Mouse (Mus musculus) lung, embryonic 15.5 days (tissue): ENCODE results near the gene Vmn2r57. TPM values are rescaled to one million over a fixed set of nuclear protein-coding genes. Genes with fewer than 3 reads are reported as not detected.
"Not testable (repeated sequence)": the region's sequence is repeated elsewhere in the genome, so short reads cannot be mapped to it uniquely, and the experiment has no call there.

Source experiments
- ATAC-seq: fragments of 200-750 bp; cut with Nextera tagmentation; 2 replicates; pipeline ENCODE4 v1.8.0; 2017; ENCODE audit warnings: moderate number of reproducible peaks, borderline replicate concordance; ENCODE audit not compliant: low FRiP score, low TSS enrichment; ENCODE audit errors: extremely low read depth
- H3K27ac ChIP-seq: fragments of 300-500 bp; sonication (generic); 2 replicates; pipeline ENCODE4 v1.5.1; 2015; ENCODE audit warnings: moderate library complexity, mild to moderate bottlenecking, inconsistent platforms
- H3K27me3 ChIP-seq: fragments of 300-500 bp; sonication (generic); 2 replicates; pipeline ENCODE4 v1.6.1; 2015; ENCODE audit warnings: inconsistent platforms
- H3K36me3 ChIP-seq: fragments of 300-500 bp; sonication (generic); 2 replicates; pipeline ENCODE4 v1.6.1; 2015; ENCODE audit warnings: inconsistent platforms
- H3K4me1 ChIP-seq: fragments of 300-500 bp; sonication (generic); 2 replicates; pipeline ENCODE4 v1.6.1; 2015; ENCODE audit warnings: inconsistent platforms
- H3K4me2 ChIP-seq: fragments of 300-500 bp; sonication (generic); 2 replicates; pipeline ENCODE4 v1.6.1; 2015; ENCODE audit warnings: inconsistent platforms, mild to moderate bottlenecking, moderate library complexity
- H3K4me3 ChIP-seq: fragments of 300-500 bp; sonication (generic); 2 replicates; pipeline ENCODE4 v1.5.1; 2015; ENCODE audit warnings: mild to moderate bottlenecking, inconsistent platforms
- H3K9ac ChIP-seq: fragments of 300-500 bp; sonication (generic); 2 replicates; pipeline ENCODE4 v1.6.1; 2015; ENCODE audit warnings: inconsistent platforms
- H3K9me3 ChIP-seq: fragments of 300-500 bp; sonication (generic); 2 replicates; pipeline ENCODE4 v1.6.1; 2016; ENCODE audit warnings: inconsistent platforms
- WGBS: fragments of 180-500 bp; shearing (Covaris S2); methylation state at CpG from one replicate; pipeline ENCODE4 v1.1.7; 2015; 5-methylcytosine and 5-hydroxymethylcytosine counted together
- polyA plus RNA-seq: library from polyadenylated mRNA; unstranded; fragments of >200 nt; fragmentation: Nextera tagmentation; extraction: Ambion mirVana; gene quantifications from 2 replicates; pipeline ENCODE4 v1.2.1, GENCODE M21; 2015

Gene Vmn2r57
- 0.11 and 0.12 TPM in 2 replicates for polyA plus RNA-seq

DNA sequence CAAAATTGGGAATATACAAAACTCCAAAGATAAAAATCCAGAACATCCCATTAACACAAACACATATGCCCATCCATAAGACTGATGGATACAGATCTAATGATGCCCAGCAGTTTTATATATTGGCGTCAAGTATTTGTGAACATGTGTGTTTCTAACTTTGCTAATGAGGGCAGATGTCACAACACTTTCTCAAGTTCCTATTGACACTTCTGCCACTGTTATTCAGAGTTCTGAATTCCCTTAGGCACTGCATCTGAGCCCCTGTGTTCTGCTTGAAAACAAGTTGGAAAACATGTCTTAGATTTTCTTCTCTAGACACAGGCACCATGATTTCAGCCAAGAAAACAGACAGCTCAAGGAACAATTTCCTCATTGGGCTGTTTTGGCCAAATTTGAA, at the start of gene Vmn2r57:
TSS of gene Vmn2r57 (minus strand) at position 101 of the 400 bp plus-strand sequence.
- WGBS, result 79% methylated on average over 1 of the region's 1 CpGs
- not testable (repeated sequence) for H3K27ac ChIP-seq, H3K4me3 ChIP-seq, H3K27me3 ChIP-seq, H3K36me3 ChIP-seq, H3K9me3 ChIP-seq, H3K4me1 ChIP-seq, H3K9ac ChIP-seq, H3K4me2 ChIP-seq, ATAC-seq

DNA sequence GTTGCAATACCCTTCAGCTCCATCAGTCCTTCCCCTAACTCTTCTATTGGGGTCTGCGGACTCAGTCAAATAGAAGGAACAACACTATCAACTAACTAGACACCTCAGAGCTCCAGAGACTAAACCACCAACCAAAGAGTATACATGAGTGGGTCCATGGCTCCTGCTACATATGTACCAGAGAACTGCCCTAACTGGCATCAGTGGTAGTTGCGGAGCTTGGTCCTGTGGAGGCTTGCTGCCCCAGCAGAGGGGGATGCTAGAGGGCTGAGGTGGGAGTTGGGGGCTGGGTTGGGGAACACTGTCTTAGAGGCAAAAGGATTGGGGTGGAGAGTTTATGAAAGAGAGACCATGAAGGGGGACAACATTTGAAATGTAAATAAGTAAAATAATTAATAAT, 49.4 kb upstream of the Vmn2r57 start:
- Histone ChIP-seq H3K36me3 (no peaks in the 10 kb centered on the region), H3K9ac (no peak overlapping the region), H3K27ac (no peak overlapping the region), H3K9me3 (no peaks in the 10 kb centered on the region), H3K4me1 (no peaks in the 10 kb centered on the region), H3K4me3 (no peak overlapping the region), H3K4me2 (no peak overlapping the region), H3K27me3 (no peaks in the 10 kb centered on the region)
- 97% methylated on average over 2 of the region's 2 CpGs for WGBS
- no peak for ATAC-seq

DNA sequence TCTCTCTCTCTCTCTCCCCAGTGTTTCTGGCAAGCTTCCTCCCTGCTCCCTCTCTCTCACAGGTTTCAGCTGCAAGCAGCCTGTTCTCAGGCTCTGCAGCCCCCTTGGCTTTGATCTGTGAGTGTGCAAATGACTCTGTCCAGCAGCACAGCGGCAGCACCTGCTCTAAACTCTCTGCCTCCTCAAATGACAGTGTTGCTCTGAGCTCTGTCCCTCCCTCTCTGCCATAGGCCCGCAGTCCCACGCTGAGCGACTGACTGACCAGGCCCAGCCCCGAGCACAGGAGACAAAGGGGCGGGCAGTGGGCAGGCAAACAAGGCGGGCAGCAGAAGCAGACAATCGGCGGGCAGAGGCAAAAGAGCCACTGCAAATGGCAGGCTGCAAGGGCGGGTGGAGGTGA, 3.4 kb upstream of the Vmn2r57 start:
- no peaks in the 10 kb centered on the region for H3K27me3 ChIP-seq
- H3K4me2 ChIP-seq, result no peak overlapping the region
- no peak for ATAC-seq
- 13% methylated on average over 10 of the region's 10 CpGs for WGBS
- no peaks in the 10 kb centered on the region for H3K9me3 ChIP-seq
- no peak overlapping the region for H3K4me3 ChIP-seq
- H3K36me3 ChIP-seq, result no peaks in the 10 kb centered on the region
- no peak overlapping the region for H3K9ac ChIP-seq
- no peaks in the 10 kb centered on the region for H3K4me1 ChIP-seq
- H3K27ac ChIP-seq, result no peak overlapping the region

DNA sequence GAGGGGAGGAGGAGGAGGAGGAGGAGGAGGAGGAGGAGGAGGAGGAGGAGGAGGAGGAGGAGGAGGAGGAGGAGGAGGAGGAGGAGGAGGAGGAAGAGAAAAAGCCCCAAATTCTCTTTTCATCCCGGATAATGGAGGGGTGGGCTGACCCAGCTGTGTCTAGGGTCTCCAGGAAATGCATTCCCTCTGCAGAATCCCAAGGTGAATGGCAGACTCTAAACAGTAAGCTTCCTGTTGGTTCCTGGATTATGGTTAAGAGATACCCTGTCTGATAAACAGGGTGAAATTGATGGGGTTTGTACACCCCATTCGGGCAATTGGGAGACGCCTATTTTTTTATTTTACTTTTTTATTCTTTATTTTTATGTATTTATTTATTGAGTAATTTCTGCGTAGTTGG, 54.4 kb downstream of the Vmn2r57 start:
- Histone ChIP-seq H3K4me1 (no peaks in the 10 kb centered on the region), H3K4me3 (no peak overlapping the region), H3K9ac (no peak overlapping the region), H3K9me3 (no peaks in the 10 kb centered on the region), H3K27ac (no peak overlapping the region), H3K36me3 (no peaks in the 10 kb centered on the region), H3K4me2 (no peak overlapping the region), H3K27me3 (no peaks in the 10 kb centered on the region)
- WGBS, result 72% methylated on average over 4 of the region's 4 CpGs
- no peak for ATAC-seq

DNA sequence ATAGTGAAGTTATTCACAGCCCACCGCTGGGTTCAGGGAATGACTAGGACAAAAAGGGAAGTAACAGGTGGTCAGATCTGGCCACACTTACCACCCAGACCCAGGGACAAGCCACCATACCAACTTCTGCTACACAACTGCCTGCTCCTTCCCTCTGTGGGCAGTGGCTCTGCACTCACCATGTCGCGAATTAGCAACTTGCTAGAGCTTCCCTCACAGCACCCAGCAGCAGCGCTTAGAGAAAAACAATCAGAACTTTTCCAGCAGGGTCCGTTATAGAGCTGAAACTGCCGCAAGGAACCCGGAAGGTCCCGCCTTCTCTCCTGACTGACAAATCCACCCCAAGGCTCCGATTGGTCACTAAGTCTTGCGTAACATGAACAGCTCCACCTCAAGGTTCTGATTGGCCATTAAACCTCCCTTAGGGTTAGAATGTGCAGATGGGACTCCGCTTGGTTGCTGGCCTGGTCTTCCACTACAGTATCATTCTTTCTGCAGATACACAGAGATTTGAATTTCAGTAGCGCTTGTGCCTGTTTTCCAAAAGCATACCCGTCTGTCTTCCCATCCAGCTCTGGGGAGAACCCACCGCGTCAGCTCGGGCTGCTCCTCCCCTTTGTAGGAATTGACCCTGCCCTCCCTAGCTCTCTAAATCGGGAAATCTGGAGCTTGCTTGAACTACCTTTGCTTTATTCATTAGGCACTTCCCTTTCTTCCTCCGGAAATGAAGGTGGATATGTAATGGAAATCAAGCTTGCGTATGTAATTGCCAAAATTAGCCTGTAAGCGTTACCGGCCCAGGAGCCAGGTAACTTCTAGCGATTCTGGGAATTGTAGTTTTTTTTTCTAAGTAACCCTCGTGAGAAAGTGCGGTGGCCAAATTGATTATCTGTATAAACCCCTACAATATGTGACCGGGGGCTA, 55.2 kb downstream of the Vmn2r57 start, which contains the start of gene AI987944:
TSS of gene AI987944 (minus strand) at position 332 of the 924 bp plus-strand sequence.
- H3K4me2 ChIP-seq, result peak within 1 kb of the TSS; percentile 53
- peak within 1 kb of the TSS; percentile 65 for H3K4me3 ChIP-seq
- 1% methylated on average over 25 of the region's 25 CpGs for WGBS
- H3K9ac ChIP-seq, result peak within 1 kb of the TSS; percentile 49
- H3K36me3 ChIP-seq, result no peaks in the 10 kb centered on the region
- ATAC-seq, result peak; percentile 99
- no peaks in the 10 kb centered on the region for H3K9me3 ChIP-seq
- peak within 1 kb of the TSS; percentile 83 for H3K27ac ChIP-seq
- no peaks in the 10 kb centered on the region for H3K4me1 ChIP-seq
- H3K27me3 ChIP-seq, result no peaks in the 10 kb centered on the region

Other genes with a start within 250 kb of the Vmn2r57 start
- gene AI987944, start 55.3 kb downstream of the Vmn2r57 start, polyA plus RNA-seq, result 11.6 and 13.4 TPM in 2 replicates
- gene Gm20449, start 50.7 kb upstream of the Vmn2r57 start, polyA plus RNA-seq, result 0.06 TPM in 1 of 2 replicates, not detected in the other
- gene AW146154, start 51.2 kb upstream of the Vmn2r57 start, polyA plus RNA-seq, result 10.6 and 12.2 TPM in 2 replicates
- not detected in 2 replicates for gene Gm6871, start 125.0 kb upstream of the Vmn2r57 start, polyA plus RNA-seq
- 10.7 and 12.0 TPM in 2 replicates for gene 2610021A01Rik, start 150.5 kb upstream of the Vmn2r57 start, polyA plus RNA-seq
- gene Zfp788, start 184.5 kb upstream of the Vmn2r57 start, polyA plus RNA-seq, result 10.1 and 10.8 TPM in 2 replicates